Mouse (Mus musculus) hindlimb bud, embryonic 11.5 days (tissue): ENCODE measurements around the gene Rln1.

Source experiments
- DNase-seq: peaks from one replicate; pipeline ENCODE4 v3.0.0-alpha.2; 2012; ENCODE audit warnings: low read depth, low spot score; ENCODE audit errors: extremely low spot score

The Rln1 gene

DNA sequence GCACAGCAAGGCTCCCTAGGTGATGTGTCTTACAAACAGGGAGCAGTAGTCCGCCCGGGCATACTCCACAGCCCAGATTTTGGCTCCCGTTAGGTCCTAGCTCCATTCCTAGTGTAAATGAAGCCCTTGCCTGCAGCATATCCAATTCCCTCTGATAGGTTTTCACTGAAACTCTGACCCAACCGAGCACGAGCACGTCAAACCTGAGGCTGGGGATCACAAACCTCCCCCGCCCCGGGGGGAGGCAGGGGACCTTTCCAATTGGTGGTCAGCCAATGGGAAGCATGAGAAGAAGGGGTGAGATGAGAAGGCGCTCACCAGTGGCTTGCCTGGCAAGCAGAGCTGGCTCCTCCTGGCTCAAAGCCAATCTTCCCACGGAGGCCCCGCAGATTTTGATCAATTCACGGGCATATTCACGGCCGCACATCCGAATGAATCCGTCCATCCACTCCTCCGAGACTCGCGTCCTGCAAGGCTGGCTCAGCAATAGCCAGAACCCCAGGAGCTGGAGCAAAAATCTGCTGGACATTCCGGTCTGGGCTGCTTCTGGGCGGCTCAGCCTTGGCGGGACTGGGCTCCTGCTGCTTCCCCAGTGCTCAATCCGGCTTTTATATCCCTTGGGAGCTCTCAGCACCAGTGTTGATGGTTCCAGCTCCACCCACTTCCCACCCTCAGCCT lies at the start of gene Rln1:
TSS of gene Rln1 (minus strand) at position 603 of the 678 bp plus-strand sequence.
- DNase-seq: no peak

DNA sequence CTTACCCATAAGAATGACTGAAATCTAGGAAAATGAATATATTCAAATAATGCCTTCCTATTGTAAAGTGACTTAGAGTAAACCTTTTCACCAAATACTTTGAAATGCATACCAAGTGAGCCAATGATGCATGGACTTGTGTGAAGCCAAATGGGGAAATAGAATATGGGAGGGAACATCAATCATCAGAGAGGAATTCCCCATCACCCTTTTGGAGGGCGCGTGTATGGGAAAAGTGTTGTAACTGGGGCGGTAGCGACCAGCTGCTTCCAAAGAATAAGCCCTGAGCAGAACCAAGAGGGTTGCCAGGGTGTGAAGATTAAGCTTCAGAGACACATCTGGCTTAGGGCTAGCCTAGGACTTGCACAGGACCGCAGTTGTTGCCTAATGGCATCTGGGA lies 48.9 kb upstream of the Rln1 start:
- DNase-seq: no peak

DNA sequence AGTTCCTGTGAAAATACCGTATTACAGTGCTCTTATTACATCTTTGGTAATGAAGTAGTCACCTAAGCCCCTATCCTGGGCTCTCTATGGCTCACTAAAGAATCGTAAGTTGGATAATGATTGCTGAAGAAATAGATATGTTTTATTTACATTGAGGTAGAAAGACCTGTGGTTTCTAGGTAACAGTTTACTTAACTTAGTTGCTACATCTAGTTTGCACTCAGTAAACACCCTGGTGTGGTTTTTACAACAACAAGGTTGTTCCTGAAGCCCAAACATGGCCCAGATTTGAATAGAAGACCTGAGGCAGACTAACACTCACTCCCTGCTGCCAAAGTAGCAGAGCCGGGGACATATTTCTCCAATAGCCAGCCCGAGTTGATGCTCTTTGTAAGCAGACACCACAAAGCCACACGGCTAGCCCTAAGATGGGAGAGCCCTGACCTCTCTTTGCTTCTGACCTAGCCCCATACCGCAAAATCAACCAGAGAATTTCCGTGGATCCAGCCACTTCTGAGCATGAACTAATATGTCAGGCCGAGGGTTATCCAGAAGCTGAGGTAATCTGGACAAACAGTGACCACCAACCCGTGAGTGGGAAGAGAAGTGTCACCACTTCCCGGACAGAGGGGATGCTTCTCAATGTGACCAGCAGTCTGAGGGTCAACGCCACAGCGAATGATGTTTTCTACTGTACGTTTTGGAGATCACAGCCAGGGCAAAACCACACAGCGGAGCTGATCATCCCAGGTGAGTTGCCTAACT lies 45.6 kb upstream of the Rln1 start:
- no peak for DNase-seq

DNA sequence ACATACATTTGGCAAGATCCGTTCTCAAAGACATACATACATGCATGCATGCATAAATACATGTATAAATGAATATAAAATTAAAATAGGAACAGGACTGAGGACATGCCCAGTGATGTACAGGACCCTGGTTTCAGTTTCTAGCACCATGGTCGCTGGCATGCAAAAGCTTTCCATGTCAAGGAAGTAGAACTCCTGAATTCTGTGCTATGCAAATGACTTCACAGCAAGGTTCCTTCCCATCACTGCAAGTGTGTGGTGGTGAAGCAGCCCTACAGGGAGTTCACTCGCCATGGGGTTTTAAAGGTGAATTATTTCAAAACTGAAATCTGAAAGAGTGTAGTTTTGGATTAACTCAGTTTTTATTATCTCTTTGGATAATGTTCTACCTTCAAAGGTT lies 41.9 kb upstream of the Rln1 start:
- no peak for DNase-seq

DNA sequence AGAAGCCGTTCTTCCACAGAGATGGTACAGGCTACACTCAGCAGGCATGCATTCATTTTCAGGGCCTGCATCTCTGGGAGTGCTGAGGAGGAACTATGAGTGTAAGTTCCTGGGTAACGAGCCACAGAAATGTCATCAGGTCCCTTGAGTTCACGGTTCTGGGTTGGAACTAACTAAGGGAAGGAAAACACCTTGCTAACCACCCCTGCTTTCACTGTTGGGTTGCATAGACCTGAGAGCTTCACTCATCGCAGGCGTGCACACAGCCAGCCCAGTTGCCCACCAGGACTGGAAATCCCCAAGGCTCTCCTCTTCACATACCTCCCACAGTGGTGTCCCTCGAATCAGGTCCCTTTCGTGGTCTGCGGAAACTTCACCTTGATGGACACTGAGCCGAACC lies 40.5 kb upstream of the Rln1 start:
- DNase-seq: no peak

DNA sequence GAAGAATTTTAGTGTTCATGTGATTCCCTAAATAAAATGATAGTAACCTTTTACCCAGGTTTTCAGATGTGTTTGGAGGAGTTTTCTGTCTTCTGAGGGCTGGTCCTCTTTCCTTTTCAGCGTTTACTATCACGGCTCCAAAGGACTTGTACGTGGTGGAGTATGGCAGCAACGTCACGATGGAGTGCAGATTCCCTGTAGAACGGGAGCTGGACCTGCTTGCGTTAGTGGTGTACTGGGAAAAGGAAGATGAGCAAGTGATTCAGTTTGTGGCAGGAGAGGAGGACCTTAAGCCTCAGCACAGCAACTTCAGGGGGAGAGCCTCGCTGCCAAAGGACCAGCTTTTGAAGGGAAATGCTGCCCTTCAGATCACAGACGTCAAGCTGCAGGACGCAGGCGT lies 39.0 kb upstream of the Rln1 start:
- no peak for DNase-seq

DNA sequence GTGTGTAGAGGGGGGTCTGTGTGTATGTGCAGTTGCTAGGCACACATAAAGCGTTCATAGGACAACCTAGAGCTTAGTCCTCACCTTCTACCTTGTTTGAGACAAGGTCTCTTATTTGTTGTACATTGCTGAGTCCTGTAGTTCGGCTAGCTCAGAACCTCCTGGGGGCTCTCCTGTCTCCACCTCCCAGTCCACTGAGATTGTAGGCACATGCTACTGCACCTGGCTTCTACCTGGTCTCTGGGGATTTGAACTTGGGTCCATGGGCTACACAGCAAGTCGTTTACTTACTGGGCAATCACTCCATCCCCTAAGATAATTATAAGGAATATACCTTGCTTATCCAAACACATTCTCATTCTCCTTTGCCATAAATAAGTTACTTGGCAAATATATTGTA lies 38.2 kb upstream of the Rln1 start:
- no peak for DNase-seq

DNA sequence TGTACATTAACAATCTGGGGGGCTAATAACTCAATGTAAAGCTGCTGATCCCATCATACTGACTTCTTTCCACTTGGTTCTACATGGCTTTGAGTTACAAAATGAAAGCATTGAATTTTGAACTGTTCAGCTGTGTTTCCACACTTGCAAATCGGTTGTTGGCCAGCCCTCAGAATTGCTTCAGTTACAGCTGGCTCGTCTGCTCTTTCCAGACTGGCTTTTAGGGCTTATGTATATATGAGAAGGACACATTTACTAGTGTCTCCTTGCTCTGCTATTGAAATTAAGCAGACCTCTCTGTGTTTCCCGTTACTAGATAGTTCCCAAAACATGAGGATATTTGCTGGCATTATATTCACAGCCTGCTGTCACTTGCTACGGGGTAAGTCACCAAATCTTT lies 37.7 kb upstream of the Rln1 start:
- DNase-seq: no peak

DNA sequence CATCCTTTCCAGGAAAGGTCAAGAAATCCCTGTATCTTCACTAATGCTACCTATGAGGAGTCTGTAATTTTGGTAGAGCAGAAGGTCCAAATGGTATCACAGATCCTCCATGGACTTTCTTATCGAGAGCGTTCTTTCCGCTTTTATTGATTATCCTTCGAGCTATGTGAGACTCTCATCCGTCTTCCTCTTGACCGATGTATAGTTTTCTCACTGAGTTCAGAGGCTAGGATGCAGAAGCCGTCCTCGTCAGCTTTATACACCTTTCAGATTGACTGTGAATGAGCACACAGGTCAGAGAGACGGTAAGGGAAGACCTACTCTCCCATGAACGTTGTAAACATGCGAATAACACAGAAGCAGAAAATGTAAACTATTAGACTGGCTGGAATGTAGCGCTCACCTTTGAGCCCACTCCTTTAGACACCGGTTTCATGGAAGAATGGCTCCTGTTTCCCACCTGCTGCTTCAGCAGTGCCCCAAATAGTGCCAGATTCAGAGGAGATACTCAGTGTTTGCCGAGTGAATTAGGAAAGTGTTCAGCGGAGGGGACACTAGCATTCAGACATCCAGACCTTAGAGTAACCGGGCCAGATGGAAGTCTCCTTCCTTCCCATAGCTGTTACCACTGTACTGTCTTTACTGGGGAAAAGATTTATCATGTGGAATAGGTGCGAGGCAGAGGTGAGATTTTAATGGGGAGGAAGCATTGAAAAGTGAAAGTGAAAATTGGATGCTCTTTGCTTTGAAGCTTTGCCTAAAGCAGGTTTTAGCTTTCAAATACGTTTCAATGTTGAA lies 37.0 kb upstream of the Rln1 start:
- DNase-seq: no peak

DNA sequence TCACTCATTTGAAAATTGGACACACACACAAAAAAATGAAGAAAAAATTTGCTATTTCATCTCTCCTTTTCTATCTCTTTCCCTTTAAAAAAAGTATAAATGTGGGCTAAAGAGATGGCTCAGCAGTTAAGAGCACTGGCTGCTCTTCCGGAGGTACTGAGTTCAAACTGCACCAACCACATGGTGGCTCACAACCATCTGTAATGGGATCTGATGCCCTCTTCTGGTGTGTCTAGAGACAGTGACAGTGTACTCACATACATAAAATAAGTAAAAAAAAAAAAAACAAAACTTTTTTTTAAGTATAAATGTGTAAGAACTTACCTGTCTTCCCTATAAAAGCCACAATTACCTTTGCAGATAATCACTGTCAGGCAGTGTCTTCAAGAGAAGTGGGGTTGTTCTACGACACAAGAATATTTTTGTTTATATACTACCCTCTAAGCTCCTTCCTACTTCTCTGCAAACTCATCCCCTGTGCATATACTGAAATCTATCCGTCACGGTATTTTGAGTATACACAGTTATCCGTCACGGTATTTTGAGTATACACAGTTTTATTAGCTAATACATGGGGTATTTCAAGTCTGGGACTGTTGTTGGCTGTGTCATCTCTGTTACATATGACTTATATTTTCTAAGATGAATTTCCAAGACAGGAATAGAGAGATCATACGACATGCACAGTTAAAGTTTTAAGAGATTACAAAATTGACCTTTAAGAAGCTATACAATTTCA lies 36.2 kb upstream of the Rln1 start:
- no peak for DNase-seq

DNA sequence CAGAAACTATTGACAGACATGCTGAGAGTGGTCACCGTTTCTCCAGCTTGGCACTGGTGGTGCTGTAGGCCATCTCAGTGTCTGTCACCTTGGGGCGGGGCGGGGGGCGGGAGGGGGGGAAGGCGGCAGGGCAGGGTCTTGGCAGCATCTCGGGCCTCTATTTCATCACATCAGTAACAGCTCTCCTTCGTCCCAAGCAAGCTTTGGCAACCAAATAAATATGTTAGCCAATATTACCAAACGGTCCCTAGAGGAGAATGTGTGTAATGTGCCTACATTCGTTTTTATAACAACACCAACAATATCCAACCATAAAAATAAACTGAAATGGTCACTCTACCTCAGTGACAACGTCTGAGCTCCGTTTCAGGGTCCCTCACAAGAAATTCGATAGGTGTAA lies 35.6 kb upstream of the Rln1 start:
- DNase-seq: no peak

DNA sequence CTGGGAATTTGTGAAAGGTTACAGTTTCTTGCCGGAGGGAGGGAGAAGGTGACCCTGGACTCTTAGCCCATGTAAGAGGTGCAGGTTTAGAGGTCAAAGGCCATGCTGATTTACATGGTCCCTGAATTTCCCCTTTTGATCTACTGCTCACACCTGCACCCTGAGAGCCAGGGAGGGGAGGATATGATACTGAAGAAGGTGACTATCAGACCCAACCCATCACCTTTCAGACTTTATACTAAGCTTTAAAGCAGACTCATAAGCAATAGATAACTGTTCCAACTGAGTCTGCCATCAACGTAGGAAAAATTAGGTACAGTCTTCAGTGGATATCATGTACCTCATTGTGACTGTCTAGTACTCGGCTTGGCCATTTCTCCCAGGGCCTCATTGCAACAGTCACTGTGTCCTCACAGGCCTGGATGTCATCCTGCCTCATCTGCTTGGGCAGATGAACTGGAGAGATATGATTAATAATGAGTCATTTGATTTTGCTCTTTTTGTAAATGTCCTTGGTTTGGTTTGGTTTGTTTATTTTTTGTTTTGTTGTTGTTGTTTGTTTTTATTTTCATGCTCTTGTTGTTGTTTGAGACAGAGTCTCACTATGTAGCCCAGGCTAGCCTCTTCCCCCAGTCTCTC lies 34.3 kb upstream of the Rln1 start:
- no peak for DNase-seq

DNA sequence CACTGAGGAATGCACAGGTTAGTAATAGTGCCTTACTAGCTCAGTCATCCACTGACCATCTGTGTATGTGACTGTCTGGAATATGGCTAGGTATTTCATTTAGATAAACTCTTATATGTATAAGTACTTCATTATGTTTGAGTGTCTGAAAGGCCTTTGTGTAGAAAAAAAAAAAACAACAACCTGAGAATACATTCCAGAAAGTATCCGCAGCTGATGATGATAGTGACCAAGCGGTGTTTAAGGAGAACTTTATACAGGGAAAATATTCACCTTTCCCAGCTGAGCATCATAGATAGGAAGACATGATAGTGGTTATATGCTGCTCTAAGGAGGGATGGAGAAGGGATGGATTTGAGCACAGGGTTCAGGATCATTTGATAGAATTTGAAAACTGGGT lies 33.6 kb upstream of the Rln1 start:
- DNase-seq: no peak

DNA sequence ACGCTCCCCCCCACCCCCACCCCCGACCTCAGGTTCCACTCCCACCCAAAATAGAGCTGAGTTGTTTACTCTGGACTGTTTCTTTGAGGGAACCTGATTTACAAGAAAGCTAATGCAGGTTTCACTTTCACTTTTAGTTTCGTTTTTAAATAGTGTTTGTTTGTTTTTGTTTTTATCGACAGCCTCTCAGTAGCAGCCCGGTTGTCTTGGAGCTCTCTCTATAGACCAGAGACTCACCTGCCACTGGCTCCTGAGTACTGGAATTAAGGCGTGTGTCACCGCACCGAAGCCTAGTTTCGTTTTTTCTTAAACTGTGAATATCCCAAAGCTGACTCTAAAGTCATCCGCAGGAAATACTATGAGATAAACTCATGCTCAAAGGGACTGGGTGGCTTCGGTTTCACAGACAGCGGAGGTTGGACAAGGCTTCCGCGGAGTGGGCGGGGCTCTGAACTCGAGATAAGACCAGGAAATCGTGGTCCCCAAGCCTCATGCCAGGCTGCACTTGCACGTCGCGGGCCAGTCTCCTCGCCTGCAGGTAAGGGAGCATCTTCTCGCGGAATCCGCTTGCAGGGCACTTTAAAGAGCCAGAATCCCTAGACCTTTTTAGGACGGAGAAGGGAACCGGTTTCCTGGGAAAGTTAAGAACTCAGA lies 32.6 kb upstream of the Rln1 start, which contains the start of the genes Plgrkt and Cd274:
TSS of gene Plgrkt (minus strand) at position 422 of the 654 bp plus-strand sequence.
TSS of gene Cd274 (plus strand) at position 487 of the 654 bp plus-strand sequence.
- DNase-seq: no peak

DNA sequence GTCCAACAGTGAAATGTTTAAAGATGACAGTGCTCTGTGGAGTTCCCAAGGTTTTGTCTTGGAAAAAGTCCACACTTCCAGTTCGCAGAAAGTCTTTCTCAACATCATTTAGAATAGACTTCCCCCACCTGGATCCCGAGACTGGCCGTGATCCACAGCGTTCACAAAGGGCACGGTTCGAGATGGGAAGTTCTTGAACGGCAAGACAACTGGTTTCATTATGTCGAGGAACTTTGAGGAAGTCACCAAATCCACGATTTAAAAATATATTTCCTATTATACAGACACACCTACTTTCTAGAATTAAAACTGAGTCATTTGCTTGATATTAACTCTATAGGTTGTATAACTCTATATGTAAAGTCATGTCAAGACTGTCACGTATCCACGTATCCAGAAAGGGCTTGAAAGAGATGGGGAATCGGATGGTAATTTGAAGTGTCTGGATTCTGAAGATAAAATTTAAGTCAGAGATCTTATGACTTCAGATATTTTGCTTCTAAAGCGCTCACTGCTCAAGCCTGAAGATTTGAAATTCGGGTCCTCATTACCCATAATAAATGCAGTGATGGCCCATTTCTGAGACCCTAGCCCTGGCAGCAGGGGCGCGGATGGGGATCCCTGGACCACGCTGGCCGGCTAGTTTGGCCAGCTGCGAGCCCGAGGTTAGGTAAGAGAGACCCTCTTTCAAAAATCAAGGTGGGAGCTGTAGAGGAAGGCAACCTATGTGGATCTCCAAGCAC lies 31.9 kb upstream of the Rln1 start:
- no peak for DNase-seq

DNA sequence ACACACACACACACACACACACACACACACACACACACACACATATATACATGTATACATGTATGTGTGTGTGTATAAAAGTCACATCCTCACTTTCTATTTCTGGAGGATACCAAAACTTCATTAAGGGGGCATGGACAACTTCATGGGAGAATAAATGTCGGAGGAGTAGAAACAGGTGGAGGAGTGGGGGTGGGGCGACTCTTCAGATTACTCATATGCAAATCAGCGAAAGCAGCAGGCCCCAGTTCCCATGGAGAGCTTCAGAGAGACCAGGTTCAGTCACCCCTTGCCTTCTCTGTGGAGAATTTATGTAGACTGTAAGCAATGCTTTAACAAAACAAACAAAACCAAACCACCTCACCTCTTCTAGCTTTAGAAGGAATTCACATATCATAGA lies 30.6 kb upstream of the Rln1 start:
- no peak for DNase-seq

DNA sequence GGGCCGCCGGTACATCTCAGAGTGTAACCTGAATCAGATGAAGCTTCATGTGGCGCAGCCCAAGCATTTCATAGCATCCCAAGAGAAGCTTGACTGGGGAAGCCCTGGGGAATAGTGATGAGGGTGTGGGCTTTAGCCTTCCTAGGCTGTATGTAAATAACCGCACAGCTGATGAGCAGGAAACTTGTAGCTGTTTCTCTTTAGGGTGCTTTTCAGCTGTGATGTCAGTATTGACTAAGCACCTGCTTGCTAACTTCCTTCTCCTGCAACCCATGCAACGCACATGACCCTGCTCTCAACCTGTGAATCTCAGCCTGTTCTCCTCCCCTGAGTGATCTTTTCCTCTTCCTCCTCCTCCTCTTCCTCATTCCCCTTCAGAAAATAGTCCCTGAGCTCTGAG lies 29.6 kb upstream of the Rln1 start:
- no peak for DNase-seq

DNA sequence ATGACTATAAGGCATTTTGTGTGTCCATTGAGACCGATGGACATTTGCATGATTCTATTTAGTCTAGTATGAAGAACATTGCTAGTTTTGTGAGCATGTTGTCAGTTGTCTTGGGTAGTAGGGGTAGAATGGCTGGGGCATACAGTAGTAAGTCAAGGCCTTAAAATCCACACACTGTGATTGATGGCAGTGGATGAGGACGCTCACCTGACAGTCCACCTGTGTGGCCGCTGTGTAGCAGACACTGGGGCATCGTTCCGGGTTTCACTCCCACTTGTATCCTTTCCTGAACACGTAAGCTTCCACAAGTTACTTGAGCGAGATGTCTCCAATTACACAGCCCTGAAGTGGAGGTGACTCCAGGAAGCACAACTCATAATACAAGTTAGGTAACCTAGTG lies 29.1 kb upstream of the Rln1 start:
- no peak for DNase-seq

DNA sequence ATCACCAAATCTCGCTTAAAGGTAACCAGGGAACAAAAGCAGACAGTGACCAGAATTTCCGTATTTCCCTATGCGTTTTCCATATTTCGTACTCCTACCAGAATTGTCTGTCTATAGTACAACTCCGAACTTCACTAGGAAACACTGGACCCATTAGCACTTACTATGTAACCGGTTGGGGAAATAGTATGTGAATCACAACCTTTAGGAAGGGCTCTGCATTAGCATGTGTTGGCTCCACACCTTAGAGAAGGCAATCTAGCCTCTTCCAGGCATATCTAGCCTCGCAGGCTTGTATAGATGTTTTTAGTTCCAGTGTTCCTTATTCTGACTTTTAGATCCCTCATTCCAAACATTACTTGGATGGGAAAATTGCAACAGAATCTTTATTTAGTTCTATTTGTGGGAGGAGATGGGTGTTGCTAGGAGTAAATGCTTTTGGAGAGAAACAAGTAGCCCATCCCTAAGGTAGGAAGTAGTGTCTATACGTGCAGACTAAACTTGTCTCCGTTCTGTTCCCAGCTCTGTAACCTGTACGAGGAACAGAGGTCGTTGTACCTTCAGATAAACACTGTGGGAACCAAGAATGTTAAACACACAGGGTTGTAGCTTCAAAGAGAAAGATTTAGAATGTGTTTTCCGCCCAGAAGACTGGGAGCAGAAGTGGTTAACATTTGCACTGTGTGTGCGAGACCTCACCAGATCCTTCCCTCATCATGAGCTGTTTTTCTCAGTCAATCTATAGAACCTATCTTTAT lies 27.9 kb upstream of the Rln1 start:
- DNase-seq: no peak
